Mouse (Mus musculus) naive thymus-derived CD4-positive, alpha-beta T cell, adult 2 months (primary cell): Measurements from ENCODE around the gene Stim1.

Source experiments
- DNase-seq: peaks from one replicate; pipeline ENCODE4 v3.0.0-alpha.2; 2011; ENCODE audit warnings: low read depth

The Stim1 gene

GRCm38 (mm10) chr7:102267601-102268394, at the start of gene Stim1:
Stim1 (plus strand) TSS chr7:102267806.
- DNase-seq: peak; percentile 83

- no peak for DNase-seq
Measured at GRCm38 (mm10) chr7:102221899-102222298, 45.7 kb upstream of the Stim1 start.

- DNase-seq: peak; percentile 67
Measured at GRCm38 (mm10) chr7:102222336-102222735, 45.3 kb upstream of the Stim1 start.

GRCm38 (mm10) chr7:102222830-102223556, 44.6 kb upstream of the Stim1 start:
- peak; percentile 70 for DNase-seq

DNA sequence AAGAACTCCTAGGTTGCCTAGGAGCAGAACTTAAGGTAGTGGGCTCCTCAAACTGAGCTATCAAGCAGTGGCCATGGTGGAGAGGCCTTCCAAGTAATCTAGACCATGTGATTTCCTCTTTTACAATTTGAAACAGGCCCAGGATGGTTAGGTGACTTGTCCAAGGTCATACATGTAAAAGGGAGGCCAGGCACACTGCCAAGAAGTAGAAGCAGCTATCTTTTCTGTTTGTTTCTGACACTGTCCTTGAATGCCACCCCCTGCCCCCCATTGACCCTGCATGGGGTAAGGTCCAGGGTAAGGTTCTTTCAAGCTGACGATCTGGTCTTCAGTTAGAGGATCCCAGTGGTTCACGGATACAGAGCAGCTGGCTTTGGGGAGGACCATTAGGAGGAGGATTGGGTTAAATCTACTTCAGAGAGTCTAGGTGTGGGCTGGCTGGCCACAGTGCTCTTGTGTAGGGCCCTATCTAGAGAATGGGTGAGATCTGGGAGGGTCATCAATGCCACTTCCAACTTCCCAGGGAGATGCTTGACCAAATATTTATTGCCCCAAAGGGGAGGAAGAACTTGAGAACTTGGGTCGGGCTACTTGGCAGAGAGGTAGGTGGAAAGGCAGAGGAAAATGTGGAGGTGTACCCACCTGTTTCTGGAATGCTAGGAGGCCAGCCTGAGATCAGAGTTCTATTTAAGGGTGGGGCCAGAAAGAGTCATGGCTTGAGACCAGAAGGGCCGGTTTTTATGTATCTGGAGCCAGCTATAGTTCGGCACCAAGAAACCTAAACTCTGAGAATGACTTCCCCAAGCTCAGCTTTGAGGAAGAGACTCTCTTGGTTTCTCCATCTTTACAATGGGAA, 43.5 kb upstream of the Stim1 start:
- no peak for DNase-seq

- no peak for DNase-seq
Measured at GRCm38 (mm10) chr7:102226051-102226450, 41.6 kb upstream of the Stim1 start.

DNA sequence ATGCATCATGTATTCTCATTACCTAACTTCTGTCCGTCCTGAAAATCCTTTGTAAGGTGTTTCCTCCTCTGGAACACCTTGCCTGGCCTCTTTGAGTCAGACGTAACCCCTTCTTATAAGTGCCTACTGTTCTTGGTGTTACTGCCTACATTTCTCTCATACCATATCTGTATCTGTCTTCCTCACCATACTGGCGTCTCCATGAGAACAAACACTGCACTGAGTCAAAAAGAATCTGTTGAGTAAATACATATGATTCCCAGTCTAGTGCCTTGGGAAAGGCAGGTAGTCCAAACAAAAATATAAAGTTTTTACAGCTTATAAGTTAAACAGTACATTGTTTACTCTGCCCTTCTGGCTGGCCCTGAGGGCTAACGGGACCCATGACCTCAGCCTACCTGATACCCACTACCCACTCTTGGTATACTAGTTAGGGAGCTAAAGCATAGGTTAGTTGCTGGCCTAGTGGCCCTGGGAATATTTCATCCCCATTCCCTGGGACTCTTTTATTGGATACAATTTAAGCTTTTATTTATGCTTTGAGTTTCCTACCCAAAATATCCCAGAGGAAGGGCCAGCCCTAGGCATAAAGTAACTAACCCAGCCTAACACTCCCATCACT, 39.4 kb upstream of the Stim1 start:
- DNase-seq: no peak

DNA sequence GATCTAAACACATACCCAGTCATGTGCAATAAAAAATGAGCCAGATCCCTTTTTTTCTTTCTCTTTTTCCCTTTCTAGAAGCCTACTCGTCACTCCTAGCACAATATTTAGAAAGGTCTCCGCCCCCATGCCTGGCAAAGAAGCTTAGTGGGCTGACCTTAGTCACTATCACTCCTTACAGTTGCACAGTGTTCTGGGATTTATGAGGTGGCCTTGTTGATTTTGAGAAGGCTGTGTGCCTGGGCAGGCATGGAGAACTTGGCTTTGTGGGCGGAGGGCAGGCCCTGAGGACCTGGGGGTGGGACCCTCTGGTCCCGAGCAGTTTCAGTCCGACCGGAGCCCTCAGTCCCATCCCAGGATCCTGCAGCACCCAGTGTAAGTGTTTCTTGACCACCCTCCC, 37.8 kb upstream of the Stim1 start:
- no peak for DNase-seq

GRCm38 (mm10) chr7:102233059-102233458, 34.5 kb upstream of the Stim1 start:
- DNase-seq: no peak

- no peak for DNase-seq
Measured at GRCm38 (mm10) chr7:102238686-102239286, 28.8 kb upstream of the Stim1 start.

DNA sequence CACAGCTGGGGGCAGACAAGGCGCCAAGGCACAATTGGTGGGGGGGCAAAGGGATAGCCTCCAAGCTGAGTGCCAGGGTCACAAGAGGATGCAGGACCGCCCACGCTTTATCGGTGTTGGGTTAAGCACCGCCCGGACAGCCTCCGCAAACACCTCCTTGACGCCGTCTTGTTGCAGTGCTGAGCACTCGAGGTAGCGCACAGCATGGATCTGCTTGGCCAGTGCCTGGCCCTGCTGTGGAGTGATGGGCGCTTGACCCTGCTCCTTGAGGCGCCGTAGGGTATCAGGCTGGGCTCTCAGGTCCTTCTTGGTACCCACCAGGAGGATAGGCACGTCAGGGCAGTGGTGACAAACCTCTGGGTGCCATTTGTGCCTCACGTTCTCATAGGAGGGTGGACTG, 28.0 kb upstream of the Stim1 start:
- no peak for DNase-seq

DNA sequence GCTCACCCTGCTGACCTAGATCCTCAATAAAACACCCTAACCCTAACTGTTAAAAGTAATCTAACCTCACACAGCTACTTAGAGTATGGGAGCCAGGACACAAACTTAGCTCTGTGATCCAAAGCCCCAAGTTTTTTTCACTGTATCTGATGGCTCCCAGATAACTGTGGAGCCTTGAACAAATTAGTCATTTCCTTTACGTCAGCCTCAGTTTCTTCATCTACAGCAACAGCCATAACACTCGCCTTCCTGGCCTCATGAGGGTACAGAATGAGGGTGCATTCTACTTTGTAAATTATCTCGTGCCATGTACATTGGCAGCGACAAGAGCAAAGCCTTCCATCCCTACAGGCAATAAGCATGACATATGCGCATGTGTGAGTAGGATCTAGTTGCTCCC, 25.2 kb upstream of the Stim1 start:
- DNase-seq: no peak

DNA sequence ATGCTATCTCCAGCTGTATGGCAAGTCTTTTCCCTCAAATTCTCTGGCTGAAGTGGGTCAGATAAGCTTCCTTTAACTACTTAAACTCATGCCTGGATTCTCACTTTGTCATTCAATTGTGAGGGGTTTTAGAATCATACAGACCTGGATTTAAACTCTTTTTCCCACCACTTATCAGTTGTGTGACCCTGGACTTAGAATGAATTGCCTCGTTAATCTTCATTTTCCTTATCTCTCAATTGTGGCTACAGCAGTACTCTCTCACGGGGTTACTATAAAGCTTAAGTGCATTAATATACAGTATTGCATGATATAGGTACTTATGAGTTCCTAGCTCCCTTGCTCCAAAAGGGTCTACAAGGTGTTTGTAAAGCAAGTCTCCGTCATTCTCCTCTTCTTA, 24.7 kb upstream of the Stim1 start:
- DNase-seq: no peak

DNA sequence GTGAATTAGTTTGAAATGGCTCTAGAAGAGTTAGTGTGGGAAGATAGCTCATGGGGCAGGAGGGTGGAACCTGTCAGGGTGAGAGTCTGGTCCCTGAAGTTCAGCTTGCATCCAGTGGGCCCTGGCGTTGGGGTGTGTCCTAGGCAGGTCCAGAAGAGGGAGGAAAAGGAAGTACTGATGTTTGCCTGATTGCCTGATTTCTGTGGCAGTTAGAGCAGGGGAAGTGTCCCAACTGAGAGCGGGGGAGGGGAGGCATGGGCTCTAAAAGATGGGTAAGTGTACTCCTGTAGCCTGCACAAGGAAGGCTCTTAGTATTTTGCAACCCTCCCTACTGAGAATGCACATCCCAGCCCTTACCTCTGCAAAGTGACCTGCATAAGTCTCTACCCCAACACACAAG, 23.7 kb upstream of the Stim1 start:
- no peak for DNase-seq

DNA sequence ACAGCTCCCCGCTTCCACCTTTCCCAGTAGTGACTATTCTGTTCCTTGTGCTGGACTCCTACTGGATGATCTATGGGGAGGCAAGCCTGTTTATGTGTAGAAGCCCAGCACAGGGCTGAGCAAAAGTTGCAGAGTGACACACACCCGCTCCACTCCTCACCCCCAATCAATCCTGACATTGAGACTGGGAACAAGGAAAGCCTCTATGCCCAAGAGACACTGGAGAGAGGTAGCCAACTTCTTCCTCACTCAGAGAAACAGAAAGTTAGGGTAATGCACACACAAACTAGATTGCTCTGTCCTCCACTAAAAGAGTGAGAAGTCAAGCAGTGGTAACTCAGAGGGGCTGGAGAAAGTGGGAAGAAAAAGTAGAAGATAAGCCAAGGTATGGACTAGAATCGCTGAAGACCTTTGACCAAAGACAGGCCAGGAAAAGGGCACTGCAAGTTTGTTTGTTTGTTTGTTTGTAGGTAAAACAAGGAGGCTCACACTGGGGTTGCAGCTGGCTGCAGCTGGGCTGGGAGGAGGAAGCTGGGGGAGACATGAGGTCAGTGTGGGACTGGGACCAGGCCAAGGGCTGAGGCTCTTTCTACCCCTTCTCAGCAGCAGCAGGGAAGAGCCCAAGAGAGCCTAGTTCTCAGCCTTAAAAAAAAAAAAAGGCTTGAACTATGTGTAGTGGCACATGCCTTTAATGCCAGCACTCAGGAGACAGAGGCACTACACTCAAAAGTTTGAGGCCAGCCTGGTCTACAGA, 22.6 kb upstream of the Stim1 start:
- no peak for DNase-seq

DNA sequence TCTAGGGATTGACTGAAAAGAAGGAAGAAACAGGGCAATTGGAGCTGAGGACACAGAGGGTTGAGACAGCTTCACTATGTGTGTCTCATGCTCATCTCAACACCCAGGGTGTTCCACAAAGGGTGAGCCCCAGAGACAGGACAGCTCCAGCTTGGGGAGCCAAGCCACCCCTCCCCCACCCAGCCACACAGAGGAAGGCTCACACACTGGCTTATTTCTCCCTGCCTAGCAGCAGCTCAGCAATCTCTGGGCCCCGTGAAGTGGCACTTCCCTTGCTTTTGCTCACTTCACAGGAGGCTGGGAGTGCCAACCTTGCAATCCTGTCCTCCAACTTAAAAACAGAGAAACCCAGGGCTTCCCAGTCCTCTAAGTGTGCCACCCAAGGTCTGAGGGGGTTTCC, 21.8 kb upstream of the Stim1 start:
- peak; percentile 47 for DNase-seq

DNA sequence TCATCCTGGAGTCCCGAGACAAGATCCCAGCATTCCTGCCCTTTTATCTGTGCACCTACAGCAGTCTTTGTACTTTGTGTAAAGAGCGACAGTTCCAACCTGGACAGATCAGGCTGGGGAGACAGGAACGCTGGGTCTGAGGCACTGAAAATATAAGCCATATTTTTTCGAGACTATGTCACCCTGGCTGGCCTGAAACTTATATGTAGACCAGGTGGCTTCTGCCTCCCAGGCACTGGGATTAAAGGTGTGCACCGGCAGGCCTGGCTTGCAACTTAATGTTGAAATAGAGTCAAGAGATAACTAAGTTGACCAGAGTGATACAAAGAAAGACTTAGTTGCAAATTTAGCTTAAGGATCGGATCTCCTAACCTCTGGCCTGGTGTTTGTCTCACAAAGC, 21.3 kb upstream of the Stim1 start:
- DNase-seq: no peak

DNA sequence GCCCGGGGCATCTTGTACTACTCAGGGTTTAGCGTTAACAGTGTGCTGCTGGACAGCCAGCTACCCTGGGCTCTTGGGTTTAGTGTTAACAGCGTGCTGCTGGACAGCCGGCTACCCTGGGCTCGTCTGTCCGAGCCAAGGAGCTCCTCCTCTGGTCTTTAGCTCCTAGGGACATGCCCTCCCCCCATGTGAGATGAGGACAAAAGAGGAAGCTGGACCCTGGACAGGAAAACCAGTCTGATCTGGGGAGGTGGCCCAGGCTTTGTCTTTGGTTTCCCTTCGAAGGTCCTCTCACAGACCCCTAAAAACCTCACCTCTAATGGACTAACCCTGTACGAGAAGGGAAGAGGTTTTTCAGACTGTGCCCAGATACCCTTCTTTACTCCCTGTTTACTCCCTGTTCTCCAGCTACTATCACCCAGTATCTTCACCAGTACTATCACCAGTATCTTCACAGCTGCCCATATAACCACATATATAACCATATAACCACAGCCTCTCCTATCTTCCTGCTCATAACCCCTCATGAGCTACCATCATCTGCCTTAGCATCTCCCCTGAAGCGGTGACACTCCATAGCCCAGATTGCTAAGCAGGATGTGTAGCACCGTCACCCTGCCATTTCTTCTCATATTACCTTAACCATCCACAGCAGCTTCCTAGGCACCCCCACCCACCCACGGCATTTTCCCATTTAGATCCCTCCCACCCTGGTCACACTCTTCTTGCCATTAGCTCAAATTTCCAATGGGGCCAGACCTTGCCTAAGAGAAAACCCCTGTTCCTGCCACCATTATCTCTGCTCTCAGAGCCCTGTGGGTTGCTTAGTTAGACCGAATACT, 20.4 kb upstream of the Stim1 start:
- no peak for DNase-seq

DNA sequence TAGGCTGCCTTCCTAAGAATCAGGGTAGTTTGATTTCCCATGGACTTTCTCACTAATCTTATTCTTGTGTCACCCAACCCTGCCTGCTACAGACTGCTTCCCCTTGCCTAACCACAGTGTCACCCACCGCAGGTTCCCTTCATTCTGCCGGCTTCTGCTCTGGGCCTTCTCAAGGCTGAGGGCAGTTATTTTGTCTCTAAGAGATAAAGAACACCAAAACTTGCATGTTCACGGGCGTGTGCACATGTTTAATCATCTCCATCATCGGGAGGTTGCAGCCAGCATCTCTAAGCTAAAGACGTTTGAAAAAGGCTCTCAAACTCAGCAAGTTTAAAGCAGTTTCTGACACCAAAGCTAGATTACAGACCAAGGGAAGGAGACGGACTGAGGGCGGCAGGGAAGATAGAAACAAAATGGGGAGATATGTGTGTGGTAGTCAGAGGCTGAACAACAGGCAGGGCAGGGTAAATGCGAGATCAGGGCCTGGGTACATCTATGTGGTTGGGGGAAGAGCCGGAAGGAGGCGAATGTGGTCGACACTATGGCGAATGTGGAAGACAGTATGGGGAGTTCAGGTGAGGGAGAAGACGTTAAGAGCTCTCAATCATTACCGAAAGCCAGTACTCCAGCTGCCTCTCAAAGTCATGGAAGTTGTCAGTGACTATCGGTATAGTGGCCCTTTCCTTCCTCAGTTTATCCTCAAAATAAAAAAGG, 18.8 kb upstream of the Stim1 start:
- DNase-seq: peak; percentile 63
